Mouse (Mus musculus) heart, postnatal 0 days (tissue): Measurements from ENCODE around the gene Retreg3.

Experiments used
- CTCF ChIP-seq: IDR thresholded peaks from 2 replicates; pipeline ENCODE4 v1.5.1; 2016; ENCODE audit warnings: antibody characterized with exemption, control low read depth, low read depth
- EP300 ChIP-seq: IDR thresholded peaks from 2 replicates; pipeline ENCODE4 v1.6.1; 2016; ENCODE audit warnings: antibody characterized with exemption, low read depth

- TF ChIP-seq CTCF (peak; percentile 0; the same call in 1 of the 2 replicates), EP300 (peak; percentile 29; the same call in 1 of the 2 replicates)
These were observed 55.9 kb downstream of the Retreg3 start for GRCm38 (mm10) chr11:101063676-101064327.
